Mouse (Mus musculus) intestine, embryonic 15.5 days (tissue): Measurements from ENCODE around the gene Bace2. TPM values are rescaled to one million over a fixed set of nuclear protein-coding genes. Genes with fewer than 3 reads are reported as not detected.
A peak's percentile ranks its signal among the peaks of the same experiment; 100 is the strongest.

Experiments
- ATAC-seq: fragments of 200-750 bp; cut with Nextera tagmentation; 2 replicates; pipeline ENCODE4 v1.8.0; 2017; ENCODE audit warnings: moderate TSS enrichment, moderate library complexity
- H3K27ac ChIP-seq: fragments of 300-500 bp; sonication (generic); 2 replicates; pipeline ENCODE4 v1.5.1; 2015; ENCODE audit warnings: mild to moderate bottlenecking, inconsistent platforms
- H3K27me3 ChIP-seq: fragments of 300-500 bp; sonication (generic); replicated peaks from 2 replicates; pipeline ENCODE4 v1.6.1; 2015; ENCODE audit warnings: inconsistent platforms
- H3K36me3 ChIP-seq: fragments of 300-500 bp; sonication (generic); 2 replicates; pipeline ENCODE4 v1.6.1; 2015; ENCODE audit warnings: inconsistent platforms
- H3K4me1 ChIP-seq: fragments of 300-500 bp; sonication (generic); replicated peaks from 2 replicates; pipeline ENCODE4 v1.6.1; 2015; ENCODE audit warnings: inconsistent platforms
- H3K4me2 ChIP-seq: fragments of 300-500 bp; sonication (generic); replicated peaks from 2 replicates; pipeline ENCODE4 v1.6.1; 2015; ENCODE audit warnings: mild to moderate bottlenecking, inconsistent platforms
- H3K4me3 ChIP-seq: fragments of 300-500 bp; sonication (generic); replicated peaks from 2 replicates; pipeline ENCODE4 v1.5.1; 2015; ENCODE audit warnings: inconsistent platforms
- H3K9ac ChIP-seq: fragments of 300-500 bp; sonication (generic); 2 replicates; pipeline ENCODE4 v1.6.1; 2015; ENCODE audit warnings: inconsistent platforms
- H3K9me3 ChIP-seq: fragments of 300-500 bp; sonication (generic); 2 replicates; pipeline ENCODE4 v1.6.1; 2016; ENCODE audit warnings: inconsistent platforms
- WGBS: fragments of 180-500 bp; shearing (Covaris S2); methylation state at CpG from one replicate; pipeline ENCODE4 v1.1.7; 2015; 5-methylcytosine and 5-hydroxymethylcytosine counted together
- polyA plus RNA-seq: library from polyadenylated mRNA; unstranded; fragments of >200 nt; fragmentation: Nextera tagmentation; extraction: Ambion mirVana; gene quantifications from 2 replicates; pipeline ENCODE4 v1.2.1, GENCODE M21; 2015

Bace2 gene
- polyA plus RNA-seq, 1 experiment from 2014 or later = 13.6 TPM

DNA sequence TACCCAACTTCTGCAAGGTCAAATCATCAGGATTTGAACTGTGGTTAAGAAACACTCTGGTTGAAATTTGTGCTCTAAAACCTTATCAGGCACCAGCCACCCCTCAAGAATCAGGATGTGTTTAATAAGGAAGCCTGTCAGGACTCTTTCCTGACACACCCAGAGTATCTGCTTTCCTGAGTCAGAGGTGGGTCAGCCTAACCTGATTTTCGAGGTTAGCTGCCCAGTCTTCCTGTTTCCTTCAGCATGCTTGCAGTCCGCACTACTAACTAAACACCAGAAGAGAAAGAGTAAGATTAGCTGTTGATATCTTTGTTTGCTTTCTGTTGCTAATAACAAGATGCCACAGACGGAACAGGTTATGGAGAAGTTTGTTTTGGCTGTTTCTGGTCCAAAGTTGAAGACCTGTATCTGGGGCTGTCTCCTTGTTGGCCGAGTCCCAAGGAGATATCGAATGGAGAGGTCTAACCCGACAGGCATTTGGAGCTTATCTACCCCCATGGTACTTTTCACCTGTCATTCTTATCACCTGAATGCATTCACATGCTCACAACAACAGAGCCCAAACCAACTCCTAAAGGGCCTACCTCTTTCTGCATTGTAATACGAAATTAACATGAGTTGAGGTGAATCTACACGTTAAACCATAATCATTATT, 5.8 kb downstream of the Bace2 start:
- Histone ChIP-seq H3K9ac (no peak overlapping the region), H3K9me3 (no peaks in the 10 kb centered on the region), H3K27ac (no peak overlapping the region), H3K4me1 (peaks cover 4% of the 10 kb centered on the region), H3K4me2 (no peak overlapping the region), H3K4me3 (no peak overlapping the region), H3K27me3 (no peaks in the 10 kb centered on the region), H3K36me3 (no peaks in the 10 kb centered on the region)
- peak; percentile 54; the same call in 1 of the 2 replicates for ATAC-seq
- 57% methylated on average over 8 of the region's 8 CpGs for WGBS

DNA sequence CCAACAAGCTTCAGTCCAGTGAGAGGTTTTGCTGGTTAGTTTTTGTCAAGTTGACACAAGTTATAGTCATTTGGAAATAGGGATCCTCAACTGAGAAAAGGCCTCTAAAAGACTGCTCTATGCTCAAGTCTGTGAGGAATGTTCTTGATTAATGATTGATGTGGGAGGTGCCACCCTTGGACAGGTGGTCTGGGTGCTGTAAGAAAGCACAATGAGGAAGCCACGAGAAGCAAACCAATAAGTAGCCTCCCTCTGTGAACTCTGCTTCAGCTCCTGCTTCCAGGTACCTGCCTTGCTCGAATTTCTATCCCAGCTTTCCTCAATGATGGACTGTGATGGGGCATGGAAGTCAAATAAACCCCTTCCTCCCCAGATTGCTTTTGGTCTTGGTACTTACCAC, 9.6 kb downstream of the Bace2 start:
- Histone ChIP-seq H3K4me2 (no peak overlapping the region), H3K27ac (no peak overlapping the region), H3K9me3 (no peaks in the 10 kb centered on the region), H3K9ac (no peak overlapping the region), H3K4me3 (no peak overlapping the region), H3K36me3 (no peaks in the 10 kb centered on the region), H3K27me3 (no peaks in the 10 kb centered on the region), H3K4me1 (no peaks in the 10 kb centered on the region)
- ATAC-seq = peak; percentile 63
- WGBS = 25% methylated on average over 2 of the region's 2 CpGs

DNA sequence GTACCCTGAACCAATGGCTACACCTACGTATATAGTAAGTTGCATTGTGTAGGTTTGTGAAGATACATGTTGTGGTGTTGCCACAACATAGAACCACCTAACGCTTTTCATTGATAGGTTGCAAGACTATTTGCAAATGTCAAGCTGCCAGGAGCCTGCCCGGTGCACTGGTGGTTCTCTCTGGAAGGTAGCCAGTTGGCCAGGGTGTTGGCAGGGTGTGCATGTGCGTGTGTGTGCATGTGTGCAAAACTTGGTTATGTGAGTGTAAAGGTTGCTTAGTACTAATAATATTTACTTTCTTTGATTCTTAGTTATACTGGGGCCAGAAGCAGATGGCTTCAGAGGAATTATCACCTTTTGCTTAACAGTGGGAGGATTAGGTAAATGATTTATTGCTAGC, 13.7 kb downstream of the Bace2 start:
- Histone ChIP-seq H3K36me3 (no peaks in the 10 kb centered on the region), H3K27ac (no peak overlapping the region), H3K27me3 (no peaks in the 10 kb centered on the region), H3K9me3 (no peaks in the 10 kb centered on the region), H3K4me3 (no peak overlapping the region), H3K9ac (no peak overlapping the region), H3K4me2 (no peak overlapping the region), H3K4me1 (no peaks in the 10 kb centered on the region)
- ATAC-seq = 0 out of 2 replicates have a peak, but pooled peaks have one; percentile 36
- WGBS = 60% methylated on average over 4 of the region's 4 CpGs

DNA sequence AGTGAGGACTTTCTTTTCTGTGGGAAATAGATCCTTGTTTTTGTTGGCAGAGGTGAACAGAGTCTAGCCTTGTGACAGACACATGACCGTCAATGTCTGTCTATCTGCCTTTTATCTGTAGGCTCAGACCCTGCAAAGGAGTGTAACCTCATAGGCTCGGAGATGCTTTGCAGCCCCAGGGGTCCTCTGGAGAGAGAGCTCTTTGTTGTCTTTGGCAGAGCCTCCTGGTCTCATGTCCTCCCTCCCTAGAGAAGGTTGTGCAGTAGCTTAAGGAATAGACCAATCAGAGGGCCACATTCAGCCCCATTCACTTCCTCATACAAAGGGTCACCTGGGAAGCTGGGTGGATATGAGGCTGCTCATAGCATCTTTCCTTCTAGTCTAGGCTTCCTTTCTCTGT, 31.4 kb downstream of the Bace2 start:
- H3K4me3 ChIP-seq = no peak overlapping the region
- H3K27ac ChIP-seq = no peak overlapping the region
- H3K36me3 ChIP-seq = no peaks in the 10 kb centered on the region
- WGBS = 78% methylated on average over 2 of the region's 2 CpGs
- H3K4me2 ChIP-seq = no peak overlapping the region
- no peaks in the 10 kb centered on the region for H3K27me3 ChIP-seq
- H3K9me3 ChIP-seq = no peaks in the 10 kb centered on the region
- H3K9ac ChIP-seq = no peak overlapping the region
- no peaks in the 10 kb centered on the region; the same call in 1 of the 2 replicates for H3K4me1 ChIP-seq
- ATAC-seq = no peak

DNA sequence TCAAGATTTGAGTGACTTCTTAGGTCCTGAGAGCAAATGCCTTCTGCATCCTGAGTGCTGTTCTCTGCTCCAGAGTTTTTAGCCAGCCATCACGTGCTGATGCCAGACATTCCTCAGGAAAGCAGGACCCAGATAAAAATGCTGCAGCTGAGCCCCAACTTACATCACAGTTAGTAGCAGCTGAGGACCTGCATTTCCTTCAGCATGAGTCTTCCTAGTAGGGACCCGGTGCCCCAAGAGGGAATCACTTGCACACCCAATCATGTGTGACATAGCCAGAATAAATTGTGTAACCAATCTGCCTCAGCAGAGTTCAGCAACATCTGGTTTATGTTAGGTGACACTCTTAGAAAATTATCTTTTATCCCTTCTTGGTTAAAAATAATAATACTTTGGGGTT, 34.7 kb downstream of the Bace2 start:
- Histone ChIP-seq H3K4me1 (no peaks in the 10 kb centered on the region; the same call in 1 of the 2 replicates), H3K9me3 (no peaks in the 10 kb centered on the region), H3K9ac (no peak overlapping the region), H3K36me3 (no peaks in the 10 kb centered on the region), H3K27me3 (no peaks in the 10 kb centered on the region), H3K27ac (no peak overlapping the region), H3K4me2 (no peak overlapping the region), H3K4me3 (no peak overlapping the region)
- ATAC-seq = no peak
- WGBS = 24% methylated on average over 2 of the region's 2 CpGs

DNA sequence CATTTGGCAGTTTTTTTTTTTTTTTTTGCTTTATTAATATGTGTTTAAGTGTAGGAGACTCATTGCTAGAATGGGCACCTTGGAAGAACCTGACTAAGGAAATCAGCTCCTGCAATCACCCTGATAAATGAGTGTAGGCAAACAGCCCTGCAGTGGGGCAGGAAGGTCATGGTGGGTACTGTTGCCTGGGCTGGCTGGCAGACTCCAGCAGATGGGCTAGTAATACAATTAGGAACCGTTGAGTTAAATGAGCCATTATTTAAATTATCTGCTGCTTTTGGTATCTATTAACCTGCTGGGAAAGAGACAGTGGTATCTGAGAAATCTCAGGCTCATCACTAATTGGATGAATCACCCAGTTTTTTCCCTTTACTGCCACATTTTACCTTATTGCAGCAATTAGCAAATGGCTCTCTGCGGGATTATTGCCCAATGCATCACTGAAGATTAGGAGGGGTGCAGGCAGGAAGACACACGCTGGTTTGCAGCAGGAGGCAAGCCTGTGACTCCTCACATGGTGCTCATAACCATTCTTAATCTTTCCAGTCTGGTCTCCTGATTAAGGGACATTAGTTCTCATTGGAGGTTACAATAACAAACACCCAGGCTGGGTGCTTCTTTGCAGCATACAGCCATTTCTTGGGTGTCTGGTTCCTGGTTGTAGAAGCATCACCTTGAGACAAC, 35.3 kb downstream of the Bace2 start:
- peak; percentile 51 for ATAC-seq
- Histone ChIP-seq H3K27me3 (no peaks in the 10 kb centered on the region), H3K4me2 (no peak overlapping the region), H3K9me3 (no peaks in the 10 kb centered on the region), H3K36me3 (no peaks in the 10 kb centered on the region), H3K27ac (no peak overlapping the region), H3K4me3 (no peak overlapping the region), H3K9ac (no peak overlapping the region), H3K4me1 (no peaks in the 10 kb centered on the region; the same call in 1 of the 2 replicates)
- WGBS = 17% methylated on average over 3 of the region's 3 CpGs

DNA sequence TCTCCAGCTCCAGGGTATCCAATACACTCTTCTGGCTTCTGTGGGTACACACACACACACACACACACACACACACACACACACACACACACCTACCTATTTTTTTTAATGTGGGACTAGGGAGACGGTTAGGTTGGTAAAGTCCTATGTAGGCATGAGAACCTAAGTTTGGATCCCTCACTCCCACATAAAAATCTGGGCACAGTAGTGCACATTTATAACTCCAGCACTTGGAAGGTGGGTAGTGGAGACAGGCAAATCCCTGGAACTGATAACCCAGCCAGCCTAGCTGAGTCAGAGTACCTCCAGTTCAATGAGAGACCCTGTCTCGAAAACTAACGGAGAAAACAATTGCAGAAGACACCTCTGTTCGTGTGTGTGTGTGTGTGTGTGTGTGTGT, 39.9 kb downstream of the Bace2 start:
- no peaks in the 10 kb centered on the region for H3K36me3 ChIP-seq
- WGBS = 93% methylated on average over 4 of the region's 4 CpGs
- H3K4me2 ChIP-seq = no peak overlapping the region
- H3K4me3 ChIP-seq = no peak overlapping the region
- H3K4me1 ChIP-seq = no peaks in the 10 kb centered on the region
- no peaks in the 10 kb centered on the region for H3K9me3 ChIP-seq
- no peak overlapping the region for H3K9ac ChIP-seq
- no peak overlapping the region for H3K27ac ChIP-seq
- no peaks in the 10 kb centered on the region for H3K27me3 ChIP-seq
- no peak for ATAC-seq

DNA sequence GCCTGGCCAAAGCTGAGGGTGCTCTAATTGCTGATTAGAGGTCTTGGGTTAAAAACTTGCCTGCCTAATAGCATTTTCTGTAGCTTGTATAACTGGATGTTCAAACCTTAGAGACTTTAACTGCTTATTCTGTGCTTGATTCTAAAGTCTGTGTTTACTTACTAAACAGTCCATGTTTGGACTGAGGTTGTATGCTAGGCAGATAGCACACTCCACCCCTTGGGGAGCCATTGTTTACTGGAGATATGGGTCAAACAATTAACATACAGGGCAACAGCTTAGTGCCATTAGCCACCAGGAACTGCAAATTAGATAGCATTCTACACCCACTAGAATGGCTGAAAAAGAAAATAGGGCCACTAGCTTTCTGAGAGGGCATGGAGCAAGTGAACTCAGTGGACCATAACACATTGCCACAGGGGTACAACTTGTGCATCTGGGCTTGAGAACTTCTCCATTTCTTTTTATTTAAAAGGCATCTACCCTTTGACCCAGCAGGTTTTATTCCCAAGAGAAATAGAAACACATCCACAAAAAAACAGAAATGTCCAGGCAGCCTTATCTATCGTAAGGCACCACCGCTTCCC, 41.5 kb downstream of the Bace2 start:
- Histone ChIP-seq H3K9ac (no peak overlapping the region), H3K4me3 (no peak overlapping the region), H3K4me1 (no peaks in the 10 kb centered on the region), H3K4me2 (no peak overlapping the region), H3K36me3 (no peaks in the 10 kb centered on the region), H3K27ac (no peak overlapping the region), H3K27me3 (no peaks in the 10 kb centered on the region), H3K9me3 (no peaks in the 10 kb centered on the region)
- ATAC-seq = no peak
- 78% methylated on average over 2 of the region's 2 CpGs for WGBS

DNA sequence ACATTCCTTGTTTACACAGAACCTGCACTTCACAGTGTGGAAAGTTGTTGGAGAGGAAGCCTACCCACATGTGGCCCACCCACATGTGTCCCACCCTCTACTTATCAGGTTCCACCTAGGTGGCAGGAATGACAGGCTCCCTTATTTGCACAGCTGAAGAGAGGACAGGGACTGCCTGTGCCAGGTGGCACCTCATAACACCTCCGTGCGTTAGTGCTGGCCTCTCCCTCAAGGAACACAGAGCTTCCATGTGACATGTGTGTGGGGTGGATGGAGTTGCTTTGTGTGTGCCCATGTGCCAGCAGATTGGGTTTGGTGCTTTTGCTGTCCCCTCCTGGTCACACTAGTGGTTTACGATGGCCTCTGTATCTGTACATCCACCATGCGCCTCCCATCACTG, 43.4 kb downstream of the Bace2 start:
- no peaks in the 10 kb centered on the region for H3K27me3 ChIP-seq
- no peaks in the 10 kb centered on the region for H3K4me1 ChIP-seq
- no peaks in the 10 kb centered on the region for H3K36me3 ChIP-seq
- H3K9ac ChIP-seq = no peak overlapping the region
- H3K9me3 ChIP-seq = no peaks in the 10 kb centered on the region
- 80% methylated on average over 4 of the region's 4 CpGs for WGBS
- no peak overlapping the region for H3K4me3 ChIP-seq
- no peak overlapping the region for H3K4me2 ChIP-seq
- no peak overlapping the region for H3K27ac ChIP-seq
- no peak for ATAC-seq

DNA sequence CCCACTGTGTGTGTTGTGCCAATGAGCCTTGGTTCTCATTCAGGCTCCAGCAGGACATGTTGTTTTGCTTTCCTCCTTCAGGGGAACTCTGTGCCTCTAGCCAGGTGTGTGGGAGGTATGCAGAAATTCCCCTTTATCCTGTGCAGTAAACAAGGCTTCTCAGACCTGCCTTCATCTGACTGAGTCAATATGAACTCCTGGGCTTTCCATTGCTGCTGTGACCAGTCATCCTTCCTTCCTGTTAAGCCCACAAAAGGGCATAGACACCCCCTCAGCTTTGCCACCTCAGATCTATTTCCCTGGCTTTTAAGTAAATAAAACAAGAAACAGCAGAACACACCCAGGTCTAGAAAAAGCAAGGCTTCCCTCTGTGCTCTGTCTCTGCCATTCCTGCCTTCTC, 45.2 kb downstream of the Bace2 start:
- no peaks in the 10 kb centered on the region for H3K4me1 ChIP-seq
- no peak for ATAC-seq
- no peaks in the 10 kb centered on the region for H3K36me3 ChIP-seq
- no peak overlapping the region for H3K4me3 ChIP-seq
- H3K4me2 ChIP-seq = no peak overlapping the region
- H3K27me3 ChIP-seq = no peaks in the 10 kb centered on the region
- H3K9me3 ChIP-seq = no peaks in the 10 kb centered on the region
- H3K9ac ChIP-seq = no peak overlapping the region
- no peak overlapping the region for H3K27ac ChIP-seq

DNA sequence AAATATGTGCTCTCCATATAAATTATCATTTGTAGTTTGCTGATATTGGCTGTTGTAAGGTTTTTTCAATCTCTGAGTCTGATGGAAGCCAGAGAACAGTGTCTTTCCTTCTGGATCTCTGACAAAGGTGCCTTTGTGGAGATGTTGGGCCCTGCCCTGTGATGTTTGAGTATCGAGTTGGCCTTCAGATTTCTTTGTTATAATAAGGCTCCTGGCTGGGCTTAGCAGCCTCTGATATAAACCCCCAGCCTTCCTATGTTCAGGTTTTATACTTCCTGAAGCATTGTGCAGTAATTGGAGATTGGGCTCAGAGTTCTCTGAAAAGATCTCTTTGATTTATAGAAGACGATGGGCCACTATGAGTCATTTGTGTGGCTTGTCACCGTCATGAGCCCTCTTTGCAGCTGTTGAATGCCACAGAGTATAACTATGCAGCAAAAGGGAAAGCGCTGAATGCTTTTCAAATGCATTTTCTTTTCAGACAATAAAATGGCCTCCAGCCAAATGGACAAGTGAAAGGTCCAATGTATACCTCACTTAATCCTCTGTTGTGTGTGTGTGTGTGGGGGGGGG, 45.8 kb downstream of the Bace2 start:
- H3K4me1 ChIP-seq = no peaks in the 10 kb centered on the region
- ATAC-seq = no peak
- no peaks in the 10 kb centered on the region for H3K9me3 ChIP-seq
- H3K9ac ChIP-seq = no peak overlapping the region
- WGBS = 62% methylated on average over 4 of the region's 4 CpGs
- H3K27ac ChIP-seq = no peak overlapping the region
- H3K27me3 ChIP-seq = no peaks in the 10 kb centered on the region
- no peaks in the 10 kb centered on the region for H3K36me3 ChIP-seq
- no peak overlapping the region for H3K4me3 ChIP-seq
- H3K4me2 ChIP-seq = no peak overlapping the region

DNA sequence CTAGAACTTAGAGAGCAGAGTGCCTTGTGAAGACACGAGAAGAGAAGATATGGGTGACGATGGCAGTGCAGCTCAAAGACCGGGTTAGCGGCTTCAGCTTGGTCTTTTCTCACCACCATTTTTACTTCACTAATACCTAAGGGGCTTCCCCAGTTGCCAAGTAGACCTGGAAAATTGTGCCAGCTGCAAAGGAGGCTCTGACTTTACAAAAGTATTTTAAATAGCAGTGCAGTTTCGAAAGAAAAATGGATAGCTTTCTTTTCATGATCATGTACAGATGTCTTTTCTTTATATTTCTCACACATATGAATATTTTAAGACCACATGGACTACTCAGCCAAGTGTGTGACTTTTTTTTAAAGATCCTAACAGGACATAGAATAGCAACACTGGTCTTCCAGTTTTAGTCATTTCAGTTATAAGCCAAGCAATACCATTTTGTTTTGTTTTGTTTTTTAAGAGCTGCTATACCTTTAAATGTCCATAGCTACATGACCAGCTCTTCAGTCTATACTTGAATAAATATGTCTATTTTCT, 49.0 kb downstream of the Bace2 start:
- WGBS = 93% methylated on average over 5 of the region's 5 CpGs
- Histone ChIP-seq H3K4me1 (no peaks in the 10 kb centered on the region), H3K36me3 (no peaks in the 10 kb centered on the region), H3K27me3 (no peaks in the 10 kb centered on the region), H3K4me3 (no peak overlapping the region), H3K27ac (no peak overlapping the region), H3K9ac (no peak overlapping the region), H3K9me3 (no peaks in the 10 kb centered on the region), H3K4me2 (no peak overlapping the region)
- ATAC-seq = no peak
